Mouse (Mus musculus) liver, adult 2 months (tissue): ENCODE data around the gene Unk.

Source experiments
- CTCF ChIP-seq: fragments of 200-500 bp; IDR thresholded peaks from 2 replicates; pipeline ENCODE4 v1.5.1; 2011; ENCODE audit warnings: low read depth, low read length, control low read depth
- POLR2A ChIP-seq: fragments of 200-500 bp; IDR thresholded peaks from 2 replicates; pipeline ENCODE4 v1.6.1; 2011; ENCODE audit warnings: low read length, control low read depth; ENCODE audit not compliant: insufficient read depth; ENCODE audit errors: extremely low read depth

DNA sequence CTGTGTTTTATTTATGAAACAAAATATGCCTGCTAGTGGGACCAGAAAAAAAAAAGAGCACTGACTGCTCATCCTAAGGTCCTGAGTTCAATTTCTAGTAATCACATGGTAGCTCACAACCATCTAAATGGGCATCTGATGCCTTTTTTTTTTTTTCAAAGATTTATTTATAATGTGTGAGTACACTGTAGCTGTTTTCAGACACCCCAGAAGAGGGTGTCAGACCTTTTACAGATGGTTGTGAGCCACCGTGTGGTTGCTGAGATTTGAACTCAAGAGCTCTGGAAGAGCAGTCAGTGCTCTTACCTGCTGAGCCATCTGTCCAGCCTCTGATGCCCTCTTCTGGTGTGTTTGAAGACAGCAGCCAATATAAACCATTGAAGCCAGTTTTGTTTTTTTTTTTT is 9.6 kb upstream of the Unk start:
- TF ChIP-seq CTCF (no peak; the same call in 1 of the 2 replicates), POLR2A (no peak)
